Mouse (Mus musculus) erythroblast, embryonic 14.5 days (primary cell): ENCODE measurements around the gene Homez.

Source experiments
- GATA1 ChIP-seq: IDR thresholded peaks from 2 replicates; pipeline ENCODE4 v1.6.1; 2012; ENCODE audit warnings: low read length, inconsistent platforms, mixed read lengths
- TAL1 ChIP-seq: IDR thresholded peaks from 3 replicates; pipeline ENCODE4 v1.6.1; 2012; ENCODE audit warnings: low read length, inconsistent platforms, mixed read lengths

DNA sequence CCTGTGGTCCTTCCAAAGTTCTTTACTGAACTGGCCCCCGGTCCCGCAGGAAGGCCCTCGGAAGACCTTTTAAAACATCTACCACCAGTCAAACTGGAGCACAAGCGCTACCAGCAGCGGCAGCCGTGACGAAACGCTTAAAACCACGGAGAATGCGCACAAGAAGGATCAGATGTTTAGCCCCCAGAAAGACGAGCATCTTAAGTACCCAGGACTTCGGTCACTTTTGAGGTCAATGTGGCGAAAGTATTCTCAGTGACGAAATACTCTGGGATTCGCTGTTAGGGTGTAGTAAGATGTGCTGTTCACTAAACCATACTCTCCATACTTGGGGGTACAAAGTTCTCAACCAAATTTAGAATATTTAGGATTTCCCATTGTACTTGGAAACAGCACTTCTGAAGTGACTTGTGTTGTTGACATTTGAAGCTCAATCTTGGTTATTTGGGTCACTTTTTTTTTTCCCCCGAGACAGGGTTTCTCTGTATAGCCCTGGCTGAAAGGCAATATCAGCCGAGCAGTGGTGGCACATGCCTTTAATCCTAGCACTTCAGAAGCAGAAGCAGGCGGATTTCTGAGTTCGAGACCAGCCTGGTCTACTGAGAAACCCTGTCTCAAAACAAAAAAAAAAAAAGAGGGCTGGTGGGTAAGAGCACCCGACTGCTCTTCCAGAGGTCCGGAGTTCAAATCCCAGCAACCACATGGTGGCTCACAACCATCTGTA, 6.3 kb downstream of the Homez start:
- TF ChIP-seq TAL1 = no peak
- TF ChIP-seq GATA1 = no peak
